Mouse (Mus musculus) G1E (cell line): ENCODE data around the gene Coro1c.

ENCODE experiments used
- CTCF ChIP-seq: IDR thresholded peaks from 2 replicates; pipeline ENCODE4 v1.5.1; 2012; ENCODE audit warnings: low read depth, low read length, inconsistent platforms, mixed read lengths
- GATA1 ChIP-seq: IDR thresholded peaks from 2 replicates; pipeline ENCODE4 v1.6.1; 2012; ENCODE audit warnings: borderline replicate concordance, low read length, inconsistent platforms, mixed read lengths
- GATA2 ChIP-seq: IDR thresholded peaks from 2 replicates; pipeline ENCODE4 v1.6.1; 2012; ENCODE audit warnings: low read depth, low read length, inconsistent platforms, borderline replicate concordance
- POLR2AphosphoS5 ChIP-seq: IDR thresholded peaks from 2 replicates; pipeline ENCODE4 v1.6.1; 2012; ENCODE audit warnings: low read depth, low read length, inconsistent platforms; ENCODE audit not compliant: insufficient replicate concordance
- TAL1 ChIP-seq: conservative IDR thresholded peaks from 2 replicates; pipeline ENCODE4 v1.6.1; 2012; ENCODE audit warnings: low read depth, low read length, inconsistent platforms, mixed read lengths

GRCm38 (mm10) chr5:113877565-113877964, 31.0 kb downstream of the Coro1c start:
- no peak for TF ChIP-seq CTCF
- no peak for TF ChIP-seq GATA1
- no peak for TF ChIP-seq TAL1
- TF ChIP-seq POLR2AphosphoS5 = no peak
- TF ChIP-seq GATA2 = no peak
